Mouse (Mus musculus): ENCODE measurements at regions not wholly inside any gene's neighbourhood (a gene's known extent, or its start where the extent isn't known, plus 50 kb on each side); places are given as distances from the start of the nearest gene placed in this dataset.

DNA sequence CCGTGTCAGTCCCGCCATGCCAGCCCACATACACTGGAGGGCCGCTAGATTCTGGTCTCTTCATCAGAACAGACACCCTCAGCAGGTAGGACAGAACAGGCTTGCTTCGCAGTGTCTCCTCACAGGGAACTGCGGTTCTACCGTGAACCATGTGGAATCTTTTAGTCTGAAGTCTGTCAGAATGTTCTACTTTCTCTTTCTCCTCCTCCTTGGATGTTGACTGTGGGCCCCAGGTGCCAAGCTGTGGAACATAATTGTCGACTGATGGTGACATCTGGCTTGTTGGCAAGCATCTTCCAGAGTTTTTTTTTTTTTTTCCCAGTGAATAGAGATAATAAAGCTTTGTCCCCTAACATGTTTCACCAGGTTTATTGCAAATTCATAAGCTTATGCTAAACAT lies 91.3 kb upstream of the Cnr1 start:
- no peak for ATAC-seq (replicated peaks; ENCODE audit: extremely low read depth, insufficient read depth, low FRiP score)
- Histone ChIP-seq H3K9ac (ENCODE audit: low read length) (no peak overlapping the region), H3K4me2 (ENCODE audit: low read depth, low read length) (no peak overlapping the region), H3K4me1 (ENCODE audit: control insufficient read depth, insufficient read depth, low read length) (no peaks in the 10 kb centered on the region), H3K9me3 (replicated peaks; ENCODE audit: control insufficient read depth, low read length) (no peaks in the 10 kb centered on the region; the same call in 1 of the 2 replicates), H3K27ac (ENCODE audit: low read length) (no peak overlapping the region), H3K4me3 (ENCODE audit: low read length) (no peak overlapping the region), H3K27me3 (ENCODE audit: control insufficient read depth, insufficient read depth, low read length) (no peaks in the 10 kb centered on the region), H3K36me3 (ENCODE audit: control insufficient read depth, insufficient read depth) (no peaks in the 10 kb centered on the region)
- 83% methylated on average over 7 of the region's 7 CpGs for WGBS

DNA sequence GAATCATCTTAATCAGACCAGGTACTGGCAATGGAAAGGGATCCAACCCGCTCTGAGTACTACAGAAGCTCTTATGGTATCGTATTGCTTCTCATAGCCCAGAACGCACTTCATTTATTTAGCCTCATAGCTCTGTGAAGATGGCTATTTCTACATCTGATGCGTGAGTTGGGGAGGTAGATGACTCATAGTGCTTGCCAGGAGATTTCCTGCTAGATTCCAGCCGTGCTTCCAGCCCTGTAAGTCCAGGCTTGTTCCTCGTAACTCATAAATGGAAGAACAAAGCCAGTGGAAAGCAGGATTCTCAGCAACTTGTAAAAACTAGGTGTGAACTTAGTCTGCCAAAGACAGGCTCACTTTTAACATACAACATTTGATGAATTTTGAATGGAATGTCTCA lies 86.0 kb upstream of the Cnr1 start:
- Histone ChIP-seq H3K27me3 (ENCODE audit: control insufficient read depth, insufficient read depth, low read length) (no peaks in the 10 kb centered on the region), H3K36me3 (ENCODE audit: control insufficient read depth, insufficient read depth) (no peaks in the 10 kb centered on the region), H3K4me1 (ENCODE audit: control insufficient read depth, insufficient read depth, low read length) (no peaks in the 10 kb centered on the region), H3K4me3 (ENCODE audit: low read length) (no peak overlapping the region), H3K9ac (ENCODE audit: low read length) (no peak overlapping the region), H3K4me2 (ENCODE audit: low read depth, low read length) (no peak overlapping the region), H3K9me3 (replicated peaks; ENCODE audit: control insufficient read depth, low read length) (no peaks in the 10 kb centered on the region; the same call in 1 of the 2 replicates), H3K27ac (ENCODE audit: low read length) (no peak overlapping the region)
- 83% methylated on average over 6 of the region's 6 CpGs for WGBS
- no peak for ATAC-seq (replicated peaks; ENCODE audit: extremely low read depth, insufficient read depth, low FRiP score)

DNA sequence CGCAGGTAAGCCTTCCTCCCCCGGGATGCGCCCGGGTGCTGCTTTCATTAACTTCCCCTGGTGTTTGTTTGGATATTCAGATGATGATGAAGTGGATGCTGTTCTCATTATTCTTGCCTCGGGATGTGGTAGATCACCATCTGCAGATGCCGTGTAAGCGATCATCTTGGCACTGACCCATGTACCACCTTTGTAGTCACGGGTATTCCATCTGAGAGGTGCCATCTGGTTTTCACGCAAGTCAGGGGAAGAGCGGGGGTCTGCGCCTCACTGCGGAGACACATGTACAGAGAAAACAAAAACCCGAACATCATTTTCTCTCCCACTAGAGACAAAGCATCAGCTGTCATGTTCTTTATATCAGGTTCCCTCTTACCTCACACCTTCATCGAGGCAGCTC lies 84.3 kb upstream of the Cnr1 start:
- H3K9ac ChIP-seq (ENCODE audit: low read length), result no peak overlapping the region
- no peak overlapping the region for H3K4me2 ChIP-seq (ENCODE audit: low read depth, low read length)
- 78% methylated on average over 14 of the region's 14 CpGs for WGBS
- no peak overlapping the region for H3K27ac ChIP-seq (ENCODE audit: low read length)
- no peaks in the 10 kb centered on the region for H3K4me1 ChIP-seq (ENCODE audit: control insufficient read depth, insufficient read depth, low read length)
- H3K36me3 ChIP-seq (ENCODE audit: control insufficient read depth, insufficient read depth), result no peaks in the 10 kb centered on the region
- no peak for ATAC-seq (replicated peaks; ENCODE audit: extremely low read depth, insufficient read depth, low FRiP score)
- no peaks in the 10 kb centered on the region for H3K27me3 ChIP-seq (ENCODE audit: control insufficient read depth, insufficient read depth, low read length)
- no peak overlapping the region for H3K4me3 ChIP-seq (ENCODE audit: low read length)
- no peaks in the 10 kb centered on the region; the same call in 1 of the 2 replicates for H3K9me3 ChIP-seq (replicated peaks; ENCODE audit: control insufficient read depth, low read length)

DNA sequence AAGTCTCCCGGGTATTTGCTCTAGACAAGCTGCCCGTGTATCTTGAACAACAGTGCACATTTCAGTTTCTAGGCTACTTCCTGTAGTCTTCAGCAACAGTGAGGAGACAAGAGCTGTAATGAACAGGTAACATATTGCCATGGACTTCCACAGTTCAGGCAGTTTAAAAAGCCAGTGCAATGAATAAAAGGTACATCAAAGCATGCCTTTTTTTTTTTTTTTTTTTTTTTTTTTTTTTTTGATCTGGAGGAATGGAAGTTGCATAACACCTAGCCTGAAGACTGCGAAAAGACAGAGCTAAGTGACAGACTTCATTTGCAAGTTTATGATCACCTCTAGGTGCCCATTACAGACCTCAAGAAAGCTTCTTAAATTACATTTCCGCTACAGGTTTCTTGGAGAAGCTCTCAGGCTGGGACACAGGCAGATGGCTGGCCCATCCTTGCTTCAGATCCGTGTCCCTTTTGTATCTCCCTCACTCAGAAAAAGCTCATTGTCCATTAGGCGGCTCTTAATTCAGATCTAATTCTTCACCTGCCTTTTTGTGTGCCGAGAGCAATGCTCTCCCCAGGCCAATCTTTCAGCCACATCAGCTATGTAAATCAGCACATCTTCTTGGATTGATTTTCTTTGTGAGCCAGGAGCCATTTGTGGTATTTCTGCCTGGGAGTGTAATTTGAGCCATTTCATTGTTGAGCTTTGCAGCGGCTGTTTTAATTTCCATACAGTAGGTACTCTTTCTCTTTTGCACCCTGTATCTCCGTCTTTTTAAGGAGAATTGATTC lies 78.6 kb upstream of the Cnr1 start:
- H3K4me2 ChIP-seq (ENCODE audit: low read depth, low read length), result no peak overlapping the region
- H3K36me3 ChIP-seq (ENCODE audit: control insufficient read depth, insufficient read depth), result no peaks in the 10 kb centered on the region
- no peak for ATAC-seq (replicated peaks; ENCODE audit: extremely low read depth, insufficient read depth, low FRiP score)
- no peaks in the 10 kb centered on the region for H3K9me3 ChIP-seq (replicated peaks; ENCODE audit: control insufficient read depth, low read length)
- H3K4me3 ChIP-seq (ENCODE audit: low read length), result no peak overlapping the region
- no peaks in the 10 kb centered on the region for H3K4me1 ChIP-seq (ENCODE audit: control insufficient read depth, insufficient read depth, low read length)
- H3K9ac ChIP-seq (ENCODE audit: low read length), result no peak overlapping the region
- no peaks in the 10 kb centered on the region for H3K27me3 ChIP-seq (ENCODE audit: control insufficient read depth, insufficient read depth, low read length)
- no peak overlapping the region for H3K27ac ChIP-seq (ENCODE audit: low read length)
- 45% methylated on average over 9 of the region's 9 CpGs for WGBS

DNA sequence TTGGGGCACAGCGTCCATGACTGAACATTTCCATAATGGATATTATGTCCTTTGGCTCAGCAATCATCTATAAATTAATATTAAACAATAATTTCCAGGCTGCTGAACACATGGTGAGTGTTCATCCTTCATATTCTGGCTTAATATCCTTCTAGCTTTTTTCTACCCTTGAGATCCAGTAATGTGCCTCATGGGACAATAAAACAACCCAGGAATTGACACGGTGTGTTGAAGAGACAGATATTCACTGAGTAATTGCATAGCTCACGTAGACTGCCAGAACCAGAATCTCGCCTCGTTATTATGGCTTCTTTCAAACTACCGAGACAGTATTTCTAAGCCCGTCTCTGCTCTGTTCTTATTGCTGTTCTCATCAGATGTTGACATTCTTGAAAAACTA lies 74.1 kb upstream of the Cnr1 start:
- Histone ChIP-seq H3K27ac (ENCODE audit: low read length) (no peak overlapping the region), H3K36me3 (ENCODE audit: control insufficient read depth, insufficient read depth) (no peaks in the 10 kb centered on the region), H3K4me2 (ENCODE audit: low read depth, low read length) (no peak overlapping the region), H3K9me3 (replicated peaks; ENCODE audit: control insufficient read depth, low read length) (no peaks in the 10 kb centered on the region), H3K9ac (ENCODE audit: low read length) (no peak overlapping the region), H3K4me3 (ENCODE audit: low read length) (no peak overlapping the region), H3K4me1 (ENCODE audit: control insufficient read depth, insufficient read depth, low read length) (no peaks in the 10 kb centered on the region), H3K27me3 (ENCODE audit: control insufficient read depth, insufficient read depth, low read length) (no peaks in the 10 kb centered on the region)
- no peak for ATAC-seq (replicated peaks; ENCODE audit: extremely low read depth, insufficient read depth, low FRiP score)
- WGBS, result 88% methylated on average over 7 of the region's 7 CpGs

DNA sequence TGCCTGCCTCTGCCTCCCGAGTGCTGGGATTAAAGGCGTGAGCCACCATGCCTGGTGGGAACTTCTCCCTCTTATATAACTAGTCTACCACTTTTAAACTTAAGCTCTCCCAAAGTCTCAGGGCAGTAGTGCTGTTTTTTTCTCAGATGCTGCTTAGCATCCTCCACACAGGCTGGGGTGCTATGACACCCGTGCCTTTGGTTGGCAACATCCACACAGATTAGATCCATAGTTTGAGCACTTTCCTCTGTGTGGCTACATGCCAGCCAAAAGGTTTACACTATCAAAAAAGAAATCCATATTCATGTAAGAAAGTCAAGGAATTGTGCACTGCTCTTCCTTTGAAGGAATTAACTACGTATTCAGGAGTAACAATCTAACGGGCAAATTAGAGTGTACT lies 72.1 kb upstream of the Cnr1 start:
- no peaks in the 10 kb centered on the region for H3K9me3 ChIP-seq (replicated peaks; ENCODE audit: control insufficient read depth, low read length)
- no peaks in the 10 kb centered on the region for H3K36me3 ChIP-seq (ENCODE audit: control insufficient read depth, insufficient read depth)
- no peak overlapping the region for H3K4me3 ChIP-seq (ENCODE audit: low read length)
- 85% methylated on average over 5 of the region's 5 CpGs for WGBS
- H3K9ac ChIP-seq (ENCODE audit: low read length), result no peak overlapping the region
- H3K4me2 ChIP-seq (ENCODE audit: low read depth, low read length), result no peak overlapping the region
- no peak overlapping the region for H3K27ac ChIP-seq (ENCODE audit: low read length)
- no peak for ATAC-seq (replicated peaks; ENCODE audit: extremely low read depth, insufficient read depth, low FRiP score)
- H3K27me3 ChIP-seq (ENCODE audit: control insufficient read depth, insufficient read depth, low read length), result no peaks in the 10 kb centered on the region
- H3K4me1 ChIP-seq (ENCODE audit: control insufficient read depth, insufficient read depth, low read length), result no peaks in the 10 kb centered on the region

DNA sequence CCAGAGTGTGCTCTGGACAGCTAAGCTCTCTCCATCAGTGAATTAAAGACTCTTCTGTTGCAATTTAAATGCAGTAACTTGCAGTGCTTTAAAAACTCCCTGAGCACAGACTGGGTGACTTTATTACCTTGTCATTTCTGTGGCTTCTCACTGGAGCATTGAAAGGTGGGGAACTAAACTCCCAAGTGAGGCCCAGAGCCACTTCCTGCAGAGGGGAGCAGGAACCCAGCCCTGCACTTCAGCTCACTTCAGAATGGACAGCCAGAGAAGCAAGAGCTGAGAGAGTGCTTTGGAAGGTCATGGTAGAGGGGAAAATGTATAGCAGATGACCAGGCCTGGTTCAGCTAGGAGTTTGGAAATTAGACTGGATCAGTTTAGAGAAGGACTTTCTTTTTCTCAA lies 69.3 kb upstream of the Cnr1 start:
- no peak overlapping the region for H3K9ac ChIP-seq (ENCODE audit: low read length)
- no peaks in the 10 kb centered on the region for H3K4me1 ChIP-seq (ENCODE audit: control insufficient read depth, insufficient read depth, low read length)
- no peak overlapping the region for H3K4me2 ChIP-seq (ENCODE audit: low read depth, low read length)
- H3K4me3 ChIP-seq (ENCODE audit: low read length), result no peak overlapping the region
- H3K36me3 ChIP-seq (ENCODE audit: control insufficient read depth, insufficient read depth), result no peaks in the 10 kb centered on the region
- no peaks in the 10 kb centered on the region for H3K9me3 ChIP-seq (replicated peaks; ENCODE audit: control insufficient read depth, low read length)
- H3K27ac ChIP-seq (ENCODE audit: low read length), result no peak overlapping the region
- no peak for ATAC-seq (replicated peaks; ENCODE audit: extremely low read depth, insufficient read depth, low FRiP score)
- no peaks in the 10 kb centered on the region for H3K27me3 ChIP-seq (ENCODE audit: control insufficient read depth, insufficient read depth, low read length)

DNA sequence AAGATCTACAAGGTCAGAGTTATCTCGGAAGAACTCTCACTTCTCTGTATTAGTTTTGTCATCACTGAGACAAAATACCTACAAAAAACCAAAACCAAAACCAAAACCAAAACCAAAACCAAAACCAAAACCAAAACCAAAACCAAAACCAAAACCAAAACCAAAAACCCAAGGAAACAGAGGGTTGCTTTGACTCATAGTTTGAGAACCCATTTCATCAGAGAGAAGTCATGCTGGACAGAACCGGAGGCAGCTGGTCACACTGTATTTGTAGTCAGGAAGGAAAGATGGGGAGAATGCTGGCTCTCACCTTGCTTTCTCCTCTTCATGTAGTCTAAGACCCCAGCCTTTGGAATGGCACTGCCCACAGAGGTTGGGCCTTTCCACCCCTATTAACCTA lies 57.3 kb upstream of the Cnr1 start:
- no peak overlapping the region for H3K9ac ChIP-seq (ENCODE audit: low read length)
- no peak overlapping the region for H3K4me3 ChIP-seq (ENCODE audit: low read length)
- H3K4me1 ChIP-seq (ENCODE audit: control insufficient read depth, insufficient read depth, low read length), result no peaks in the 10 kb centered on the region
- no peaks in the 10 kb centered on the region for H3K27me3 ChIP-seq (ENCODE audit: control insufficient read depth, insufficient read depth, low read length)
- no peaks in the 10 kb centered on the region for H3K9me3 ChIP-seq (replicated peaks; ENCODE audit: control insufficient read depth, low read length)
- no peak overlapping the region for H3K27ac ChIP-seq (ENCODE audit: low read length)
- 79% methylated on average over 2 of the region's 2 CpGs for WGBS
- no peak for ATAC-seq (replicated peaks; ENCODE audit: extremely low read depth, insufficient read depth, low FRiP score)
- H3K4me2 ChIP-seq (ENCODE audit: low read depth, low read length), result no peak overlapping the region
- no peaks in the 10 kb centered on the region for H3K36me3 ChIP-seq (ENCODE audit: control insufficient read depth, insufficient read depth)

DNA sequence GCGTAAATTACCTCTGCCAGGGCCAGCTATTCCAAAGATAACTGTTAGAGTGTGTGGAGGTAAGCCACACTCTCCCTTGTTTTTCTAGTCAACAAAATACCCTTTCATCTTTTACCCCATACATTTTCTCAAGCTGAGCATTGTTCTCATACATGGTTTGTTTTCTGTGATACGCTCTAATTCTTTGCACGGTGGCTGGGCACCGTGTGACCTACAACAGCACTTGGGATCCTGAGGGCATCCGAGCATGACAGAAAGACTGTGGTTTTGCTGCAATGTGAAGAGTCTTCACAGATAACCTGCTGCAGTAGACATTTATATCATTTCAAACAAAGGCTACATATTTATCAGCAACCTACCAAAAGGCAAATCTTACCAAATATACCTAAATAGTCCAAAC lies 55.1 kb upstream of the Cnr1 start:
- Histone ChIP-seq H3K27me3 (ENCODE audit: control insufficient read depth, insufficient read depth, low read length) (no peaks in the 10 kb centered on the region), H3K27ac (ENCODE audit: low read length) (no peak overlapping the region), H3K4me2 (ENCODE audit: low read depth, low read length) (no peak overlapping the region), H3K4me3 (ENCODE audit: low read length) (no peak overlapping the region), H3K9ac (ENCODE audit: low read length) (no peak overlapping the region), H3K36me3 (ENCODE audit: control insufficient read depth, insufficient read depth) (no peaks in the 10 kb centered on the region), H3K4me1 (ENCODE audit: control insufficient read depth, insufficient read depth, low read length) (no peaks in the 10 kb centered on the region), H3K9me3 (replicated peaks; ENCODE audit: control insufficient read depth, low read length) (no peaks in the 10 kb centered on the region)
- no peak for ATAC-seq (replicated peaks; ENCODE audit: extremely low read depth, insufficient read depth, low FRiP score)
- 62% methylated on average over 5 of the region's 5 CpGs for WGBS
